Mouse (Mus musculus) forelimb bud, embryonic 11.5 days (tissue): ENCODE data around the gene Gm28372.

Experiments used
- DNase-seq: peaks from one replicate; pipeline ENCODE4 v3.0.0-alpha.2; 2012; ENCODE audit warnings: low read depth, low spot score

The Gm28372 gene

DNA sequence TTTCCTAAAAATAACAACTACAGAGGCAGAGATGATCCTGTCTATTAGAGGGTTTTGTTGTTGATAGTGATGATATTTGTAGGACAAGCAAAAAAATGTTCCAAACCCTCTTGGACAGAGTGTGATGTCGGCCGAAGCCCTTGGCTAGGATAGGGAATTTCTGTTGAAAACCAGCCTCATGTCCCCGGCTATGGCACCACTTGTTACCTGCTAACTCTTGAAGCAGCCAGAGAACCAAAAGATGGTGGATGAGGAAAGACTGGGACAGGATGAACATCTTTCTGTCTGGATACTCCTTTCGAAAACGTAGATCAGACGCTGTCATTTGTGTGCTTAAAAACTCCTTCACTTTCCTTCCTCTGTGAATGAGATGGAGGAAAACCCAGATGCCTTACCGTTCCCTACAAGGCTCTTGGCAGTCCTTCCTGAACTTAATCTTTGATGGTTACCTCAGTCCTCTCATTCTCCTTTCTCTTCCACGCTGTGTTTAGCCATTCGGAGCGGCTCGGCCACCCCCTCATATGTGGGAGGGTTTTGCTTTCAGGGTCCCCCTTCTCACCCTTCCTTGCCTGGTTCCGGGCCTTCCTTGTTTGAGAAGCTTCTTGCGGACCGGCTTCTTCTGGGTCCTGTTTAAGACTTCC lies 46.2 kb downstream of the Gm28372 start:
- no peak for DNase-seq

DNA sequence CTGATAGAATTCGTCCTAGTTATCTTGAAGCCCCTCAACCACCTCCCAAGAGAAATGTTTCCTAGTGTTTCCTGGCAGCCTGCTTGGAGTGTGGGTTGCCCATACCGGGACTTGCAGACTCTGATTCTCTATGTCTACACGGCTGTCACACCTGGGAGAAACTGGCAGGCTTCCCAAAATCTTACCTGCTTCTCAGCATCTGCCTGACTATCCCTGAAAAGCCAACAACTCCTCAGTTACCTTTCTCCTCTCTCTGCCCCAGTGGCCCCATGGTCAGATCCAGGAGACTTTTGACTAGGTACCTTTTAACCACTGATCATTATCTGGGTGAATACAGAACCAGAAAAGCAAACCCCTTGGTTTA lies 46.7 kb downstream of the Gm28372 start:
- no peak for DNase-seq

DNA sequence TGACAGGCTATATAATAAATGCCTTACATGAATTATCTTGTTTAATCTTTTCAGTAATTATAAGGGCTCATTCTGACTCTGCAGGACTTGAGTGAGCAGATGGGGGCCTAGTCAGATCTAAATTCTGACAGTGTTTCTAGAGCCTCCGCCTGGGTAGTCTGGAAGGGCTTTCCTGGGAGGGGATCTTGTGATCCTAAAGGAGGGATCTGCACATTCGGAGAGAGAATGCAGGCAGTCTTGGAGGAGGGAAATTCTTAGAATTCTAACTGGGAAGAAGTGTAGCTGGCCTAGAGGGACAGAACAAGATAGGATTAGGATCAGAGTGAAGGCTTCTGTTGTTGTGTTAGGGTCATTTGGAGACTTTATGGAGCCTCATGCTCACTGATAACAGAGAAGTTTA lies 47.2 kb downstream of the Gm28372 start:
- no peak for DNase-seq

DNA sequence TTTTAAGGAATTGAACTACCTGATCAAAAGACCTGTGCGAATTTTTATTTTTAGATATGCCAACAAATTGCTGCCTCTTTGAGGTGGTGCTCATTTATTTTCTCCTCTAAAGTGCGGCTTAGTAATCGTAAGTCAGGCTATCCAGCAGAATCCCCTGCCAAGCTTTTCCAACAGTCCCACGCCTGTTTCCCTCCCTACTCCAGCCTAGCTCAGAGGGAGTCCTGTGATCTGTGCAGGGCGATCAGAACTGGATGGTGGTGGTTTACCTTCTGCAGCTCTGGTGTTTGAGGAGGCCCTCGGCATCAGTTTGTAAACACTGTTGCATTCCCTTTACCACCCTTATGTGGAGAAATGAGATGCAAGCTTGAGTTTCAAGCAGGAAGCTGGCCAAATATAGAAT lies 48.4 kb downstream of the Gm28372 start:
- no peak for DNase-seq

DNA sequence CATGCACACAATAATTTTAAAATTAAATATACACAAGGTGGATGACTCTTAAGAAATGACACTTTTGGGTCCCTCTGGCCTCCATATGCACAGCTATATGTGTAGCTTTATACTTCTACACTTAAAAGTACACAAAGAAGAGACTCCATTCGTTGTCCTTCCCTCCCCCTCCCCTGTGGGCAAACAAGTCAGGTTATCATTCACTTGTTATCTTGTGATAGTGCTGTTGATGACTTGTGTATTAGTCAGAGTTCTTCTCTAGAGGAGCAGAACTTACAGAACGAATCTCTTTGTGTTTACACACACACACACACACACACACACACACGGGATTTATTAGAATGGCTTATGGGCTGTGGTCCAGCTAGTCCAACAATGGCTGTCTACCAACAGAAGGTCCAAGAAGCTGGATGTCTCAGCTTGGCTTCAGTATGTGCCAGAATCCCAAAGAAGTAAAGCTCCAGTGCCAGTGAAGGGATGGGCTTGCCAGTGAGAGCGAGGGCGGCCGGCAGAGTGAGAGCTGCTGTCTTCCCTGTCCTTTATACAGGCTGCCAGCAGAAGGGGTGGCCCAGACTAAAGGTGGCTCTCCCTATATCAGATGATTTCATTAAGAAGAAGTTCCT lies 49.8 kb downstream of the Gm28372 start:
- no peak for DNase-seq
